Mouse (Mus musculus): ENCODE measurements around the gene Amy2a3. TPM values are rescaled to one million over a fixed set of nuclear protein-coding genes. Genes with fewer than 3 reads are reported as not detected.

The Amy2a3 gene
- polyA plus RNA-seq (2012; rRNA removed), result not detected in 2 replicates

DNA sequence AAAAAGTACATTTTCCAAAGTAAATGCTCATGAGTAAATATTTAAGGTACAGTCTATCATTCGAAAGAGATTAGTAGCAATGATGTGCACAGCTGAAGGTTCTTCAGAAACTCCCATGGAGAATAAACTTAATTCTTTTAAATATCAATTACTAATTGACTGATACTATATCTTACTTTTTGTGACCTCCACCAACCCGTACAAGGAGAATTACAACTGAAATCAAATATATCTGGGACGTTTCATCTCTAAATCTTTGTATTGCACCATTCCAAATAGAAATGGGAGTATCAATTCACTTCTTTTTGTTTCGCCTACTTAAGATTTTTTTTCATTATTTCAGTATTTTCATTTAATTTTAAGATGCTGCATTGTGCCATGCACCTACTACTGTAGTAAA is at the start of gene Amy2a3:
Gene Amy2a3, minus strand, starts transcription at position 101 of the 400 bp plus-strand sequence.

DNA sequence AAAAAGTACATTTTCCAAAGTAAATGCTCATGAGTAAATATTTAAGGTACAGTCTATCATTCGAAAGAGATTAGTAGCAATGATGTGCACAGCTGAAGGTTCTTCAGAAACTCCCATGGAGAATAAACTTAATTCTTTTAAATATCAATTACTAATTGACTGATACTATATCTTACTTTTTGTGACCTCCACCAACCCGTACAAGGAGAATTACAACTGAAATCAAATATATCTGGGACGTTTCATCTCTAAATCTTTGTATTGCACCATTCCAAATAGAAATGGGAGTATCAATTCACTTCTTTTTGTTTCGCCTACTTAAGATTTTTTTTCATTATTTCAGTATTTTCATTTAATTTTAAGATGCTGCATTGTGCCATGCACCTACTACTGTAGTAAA is 32.7 kb upstream of the Amy2a3 start, which contains the start of gene Amy2a2:
Gene Amy2a2, minus strand, starts transcription at position 101 of the 400 bp plus-strand sequence.

GRCm38 (mm10) chr3:113291349-113291748 is 32.5 kb downstream of the Amy2a3 start, which contains the start of gene Amy2a4:
Gene Amy2a4 (minus strand): TSS chr3:113291449.

Other genes with a start within 250 kb of the Amy2a3 start
- gene Amy2a5, start 65.2 kb downstream of the Amy2a3 start, polyA plus RNA-seq (2012; rRNA removed), result 0.07 and 0.09 TPM in 2 replicates
- gene Amy2a4, start 32.6 kb downstream of the Amy2a3 start, polyA plus RNA-seq (2012; rRNA removed), result not detected in 2 replicates
- gene Amy2a2, start 32.6 kb upstream of the Amy2a3 start, polyA plus RNA-seq (2012; rRNA removed), result not detected in 2 replicates
- not detected in 2 replicates for gene Amy2a1, start 208.4 kb upstream of the Amy2a3 start, polyA plus RNA-seq (2012; rRNA removed)

Measured in central nervous system, embryonic 11.5 days (tissue).